Mouse (Mus musculus) spleen, postnatal 36 days (tissue): ENCODE measurements at regions not wholly inside any gene's neighbourhood (a gene's known extent, or its start where the extent isn't known, plus 50 kb on each side); places are given as distances from the start of the nearest gene placed in this dataset.

ENCODE experiments used
- DNase-seq, 2 experiments: peaks; one replicate each; pipeline ENCODE4 v3.0.0; 2022; ENCODE audit warnings: low spot score in 2 of 2, mixed read lengths in 1 of 2

GRCm38 (mm10) chr10:7268386-7269033 lies 56.5 kb upstream of the Cnksr3 start:
- no peak for DNase-seq

GRCm38 (mm10) chr10:7267903-7268302 lies 55.9 kb upstream of the Cnksr3 start:
- no peak for DNase-seq

DNA sequence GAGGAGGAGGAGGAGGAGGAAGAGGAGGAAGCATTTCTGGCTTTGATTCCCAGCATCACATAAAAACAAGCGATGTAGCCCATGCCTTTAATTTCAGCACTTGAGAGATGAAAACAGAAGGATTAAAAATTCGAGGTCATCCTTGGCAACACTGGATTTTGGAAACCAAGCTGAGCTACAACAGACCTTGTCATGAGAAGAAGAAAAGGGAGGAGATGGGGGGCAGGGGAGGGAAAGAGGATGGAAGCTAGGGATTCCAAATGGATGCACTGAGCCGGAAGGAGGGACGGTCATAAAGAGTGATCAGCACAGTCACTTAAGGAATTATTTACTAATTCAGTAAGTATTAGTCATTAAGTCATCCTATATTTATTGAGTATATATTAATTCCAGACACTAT lies 55.1 kb upstream of the Cnksr3 start:
- DNase-seq, result no peak

DNA sequence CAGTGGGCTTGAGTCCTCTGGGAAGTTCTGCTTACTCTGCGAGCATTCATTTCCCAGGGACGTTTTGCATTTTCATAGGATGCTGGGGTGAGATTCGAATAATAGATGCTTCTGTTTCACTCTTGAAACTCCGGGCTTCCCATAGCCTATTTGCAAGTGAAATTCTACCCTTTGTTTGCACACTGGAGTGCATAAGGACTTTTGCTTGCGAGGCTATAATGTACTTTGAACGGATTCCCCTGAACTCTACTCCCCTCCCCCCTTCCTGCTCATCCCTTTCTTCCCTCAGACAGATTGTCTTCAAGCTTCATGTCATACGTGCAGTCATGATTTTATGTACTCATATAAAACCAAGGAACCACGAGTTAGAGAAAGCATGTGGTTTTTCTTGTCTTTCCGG lies 53.4 kb upstream of the Cnksr3 start:
- DNase-seq, result no peak

GRCm38 (mm10) chr10:7264721-7265120 lies 52.7 kb upstream of the Cnksr3 start:
- no peak for DNase-seq
